Mouse (Mus musculus): Measurements from ENCODE around the gene Gabrg3.

Gene Gabrg3

DNA sequence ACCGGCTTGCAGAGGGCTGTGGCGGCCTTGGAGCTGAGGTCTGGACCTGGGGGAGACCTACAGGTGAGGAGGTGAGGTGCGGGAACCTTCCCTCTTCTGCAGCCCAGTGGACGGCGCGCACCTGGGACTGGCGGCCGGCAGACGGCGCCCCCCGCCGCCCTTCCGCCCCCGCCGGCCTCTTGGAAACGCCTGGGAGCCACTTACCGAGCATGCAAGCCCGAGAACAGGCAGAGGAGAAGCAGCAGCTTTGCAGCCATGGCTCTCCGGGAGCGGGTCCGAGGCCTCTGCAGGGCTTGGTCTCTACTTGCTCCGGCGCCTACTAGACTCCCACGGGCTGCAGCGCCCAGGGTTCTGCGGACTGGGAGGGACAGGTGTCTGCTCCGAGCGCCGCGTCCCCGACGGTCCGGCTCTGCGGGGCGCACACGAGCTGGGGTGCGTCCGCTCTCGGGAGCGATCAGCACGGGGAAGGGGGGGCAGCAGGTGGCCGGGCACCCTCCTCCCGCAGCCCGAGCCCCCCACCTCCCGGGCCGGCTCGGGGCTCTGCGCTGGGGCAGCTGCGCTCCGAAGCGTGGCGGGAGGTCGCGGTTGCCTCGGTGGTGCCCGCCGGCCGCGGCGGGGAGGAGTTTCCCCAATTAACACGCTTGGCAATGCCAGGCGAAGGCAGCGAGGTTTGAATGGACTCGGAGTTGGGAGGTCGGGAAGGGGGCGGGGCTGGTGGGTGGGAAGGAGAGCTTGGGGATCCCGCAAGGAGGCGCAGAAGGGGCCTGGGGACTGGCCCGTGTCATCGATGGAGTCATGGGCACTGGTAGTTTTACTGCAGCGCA lies at the start of gene Gabrg3:
Gabrg3 (minus strand) TSS at position 672 of the 824 bp plus-strand sequence.
- peak; percentile 36 for DNase-seq (ENCODE audit: low read depth, low spot score)

GRCm38 (mm10) chr7:57422675-57423074 lies 35.7 kb upstream of the Gabrg3 start:
- DNase-seq (ENCODE audit: low read depth, low spot score), result no peak

DNA sequence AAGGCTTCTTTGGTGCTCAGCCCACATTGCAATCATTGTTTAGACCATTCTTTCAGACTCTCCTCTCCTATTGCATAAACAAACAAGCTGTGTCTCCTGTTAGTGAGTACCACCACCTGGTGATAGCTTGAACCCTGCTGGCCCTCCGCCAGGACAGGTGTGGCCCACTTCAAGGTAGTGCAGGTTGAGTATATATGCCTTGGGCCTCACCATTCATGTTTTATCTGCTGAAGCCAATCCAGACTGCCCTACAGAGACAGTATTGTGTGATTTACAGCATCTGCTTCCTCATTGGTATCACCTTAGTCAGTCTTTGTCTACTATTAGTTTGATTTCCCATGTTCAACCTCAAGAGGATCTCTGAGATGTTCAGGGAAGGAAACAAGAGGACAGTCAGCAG lies 34.1 kb upstream of the Gabrg3 start:
- no peak for DNase-seq (ENCODE audit: low read depth, low spot score)

DNA sequence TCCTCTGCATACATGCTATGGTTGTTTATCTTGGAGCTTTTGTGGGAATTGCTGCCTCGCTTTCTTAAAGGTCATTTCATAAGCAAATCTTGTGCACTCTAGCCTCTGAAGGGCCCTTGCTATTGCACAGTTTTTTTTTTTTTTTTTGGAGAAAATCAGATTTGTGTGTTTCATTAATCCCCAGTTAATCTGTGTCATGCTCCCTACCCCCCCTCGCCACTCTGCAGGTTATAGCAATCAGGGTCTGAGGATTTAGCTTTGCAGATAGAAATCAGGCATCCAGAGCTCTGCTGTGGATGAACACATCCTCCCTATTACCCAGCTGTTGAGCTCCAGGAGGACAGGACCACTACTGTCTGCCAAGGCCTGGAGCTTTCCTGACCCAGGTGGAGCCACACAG lies 32.4 kb upstream of the Gabrg3 start, which contains the start of gene Gabrb3:
Gabrb3 (plus strand) TSS at position 301 of the 400 bp plus-strand sequence.
- DNase-seq (ENCODE audit: low read depth, low spot score), result no peak

DNA sequence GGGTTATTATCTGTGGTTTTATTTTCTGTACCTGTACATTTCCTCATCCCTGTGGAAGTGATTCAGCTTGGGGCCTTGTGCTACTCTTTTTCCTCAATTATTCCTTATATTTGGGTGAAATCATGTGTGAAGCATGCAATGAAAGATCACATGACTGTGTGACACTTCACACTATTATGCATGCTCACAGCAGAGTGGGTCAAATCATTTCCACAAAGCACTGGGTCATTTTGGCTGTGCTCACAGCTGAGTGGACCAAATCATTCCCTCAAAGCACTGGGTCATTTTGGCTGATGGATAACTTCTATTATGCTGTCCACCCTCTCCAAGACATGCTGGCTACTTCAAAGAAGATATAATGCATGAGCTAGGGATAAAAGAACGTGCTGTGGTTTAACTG lies 25.9 kb upstream of the Gabrg3 start:
- DNase-seq (ENCODE audit: low read depth, low spot score), result no peak

DNA sequence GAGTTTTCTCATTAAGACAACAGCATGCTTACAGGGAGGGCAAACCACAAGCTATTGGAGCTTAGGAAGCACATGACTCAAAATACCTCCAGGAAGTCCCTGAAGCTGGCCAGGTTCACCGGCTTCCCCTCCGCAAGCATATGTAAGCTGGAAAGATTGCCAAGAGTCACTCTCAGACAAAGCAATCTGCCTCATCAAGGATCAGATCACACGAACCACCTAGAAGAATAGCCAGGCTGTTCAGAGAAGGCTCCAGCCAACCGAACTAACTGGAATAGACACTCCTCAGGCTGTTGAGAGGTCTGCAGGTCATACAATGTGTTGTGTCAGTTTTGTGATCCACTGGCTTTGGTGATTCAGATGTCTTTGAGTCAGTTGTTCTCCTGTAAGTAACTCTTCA lies 24.2 kb upstream of the Gabrg3 start:
- no peak for DNase-seq (ENCODE audit: low read depth, low spot score)

GRCm38 (mm10) chr7:57393551-57393950 lies 6.6 kb upstream of the Gabrg3 start:
- no peak for DNase-seq (ENCODE audit: low read depth, low spot score)

- no peak for DNase-seq (ENCODE audit: low read depth, low spot score)
Observed at GRCm38 (mm10) chr7:57390046-57390445, 3.1 kb upstream of the Gabrg3 start.

GRCm38 (mm10) chr7:57387341-57387654 lies 310 bp upstream of the Gabrg3 start:
- DNase-seq (ENCODE audit: low read depth, low spot score), result no peak

DNA sequence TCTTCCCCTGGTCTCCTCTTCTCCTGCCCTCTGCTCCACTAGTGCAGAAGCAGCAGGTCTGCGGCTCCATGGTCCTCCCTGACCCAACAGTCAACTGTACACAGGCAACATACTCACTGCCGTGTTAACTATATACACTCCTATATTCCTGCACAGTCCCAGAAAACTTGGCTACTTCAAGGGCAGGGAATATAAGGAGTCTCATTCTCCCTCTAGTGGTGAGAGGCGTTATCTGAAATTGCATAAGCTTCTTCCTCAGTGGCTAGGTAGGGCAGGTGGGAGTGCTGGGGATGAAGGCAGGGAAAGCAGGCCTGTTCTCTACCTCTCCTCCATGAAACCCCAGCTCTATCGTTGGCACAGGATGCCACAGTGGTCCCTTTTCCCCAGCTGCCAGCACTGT lies 2.9 kb downstream of the Gabrg3 start:
- peak; percentile 74 for DNase-seq (ENCODE audit: low read depth, low spot score)

DNA sequence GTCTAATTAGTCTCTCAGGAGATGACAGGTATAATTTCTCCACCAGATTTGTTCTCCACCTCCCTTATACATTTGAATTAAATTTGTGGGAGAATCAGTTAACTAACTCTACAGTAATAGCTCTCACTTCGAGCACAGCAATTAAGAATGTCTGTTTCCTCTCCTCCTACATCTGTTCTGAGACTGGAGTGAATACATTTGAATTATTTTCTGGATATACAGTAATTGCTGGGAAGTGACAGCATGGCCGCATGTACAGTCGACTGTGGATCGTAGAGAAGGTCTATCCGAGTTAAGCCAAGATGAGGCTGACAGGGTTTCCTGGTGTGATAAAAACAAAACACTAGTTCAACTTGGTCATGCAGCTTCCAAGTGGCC lies 21.0 kb downstream of the Gabrg3 start:
- no peak for DNase-seq (ENCODE audit: low read depth, low spot score)

GRCm38 (mm10) chr7:57365134-57366012 lies 21.6 kb downstream of the Gabrg3 start:
- no peak for DNase-seq (ENCODE audit: low read depth, low spot score)

- no peak for DNase-seq (ENCODE audit: low read depth, low spot score)
Observed at GRCm38 (mm10) chr7:57363812-57364211, 23.2 kb downstream of the Gabrg3 start.

DNA sequence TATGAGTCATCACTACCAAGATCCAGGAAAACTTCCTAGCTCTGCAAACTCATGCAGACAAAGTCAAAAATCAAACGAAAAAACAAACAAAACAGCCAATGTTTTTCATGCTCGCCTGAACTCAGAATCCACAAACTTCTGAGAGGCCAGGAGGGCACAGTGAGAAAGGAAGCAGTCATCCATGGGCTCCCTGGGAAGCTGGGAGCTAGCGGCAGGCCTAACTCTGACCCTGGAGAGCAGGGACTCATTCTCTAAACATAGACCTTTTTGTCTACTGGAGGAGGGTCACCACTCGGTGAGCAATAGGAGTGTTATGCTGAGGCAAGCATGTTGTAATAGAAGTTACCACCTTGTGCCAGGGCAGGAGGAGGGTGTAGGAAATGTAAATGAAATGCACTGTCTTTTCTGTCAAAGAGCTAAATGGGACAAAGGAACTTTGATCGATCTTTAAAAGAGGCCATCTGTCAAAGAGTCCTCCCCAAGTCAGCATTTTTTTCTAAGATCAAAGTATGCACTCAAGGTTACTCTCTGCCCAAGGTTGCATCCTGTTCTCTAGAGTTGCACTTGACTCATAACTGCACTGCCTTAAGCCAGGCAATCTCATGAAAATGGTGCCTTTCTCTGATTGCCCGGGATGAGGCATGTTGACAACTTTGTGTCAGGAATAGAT lies 29.0 kb downstream of the Gabrg3 start:
- DNase-seq (ENCODE audit: low read depth, low spot score), result no peak

- DNase-seq (ENCODE audit: low read depth, low spot score), result no peak
Observed at GRCm38 (mm10) chr7:57356565-57357301, 30.3 kb downstream of the Gabrg3 start.

DNA sequence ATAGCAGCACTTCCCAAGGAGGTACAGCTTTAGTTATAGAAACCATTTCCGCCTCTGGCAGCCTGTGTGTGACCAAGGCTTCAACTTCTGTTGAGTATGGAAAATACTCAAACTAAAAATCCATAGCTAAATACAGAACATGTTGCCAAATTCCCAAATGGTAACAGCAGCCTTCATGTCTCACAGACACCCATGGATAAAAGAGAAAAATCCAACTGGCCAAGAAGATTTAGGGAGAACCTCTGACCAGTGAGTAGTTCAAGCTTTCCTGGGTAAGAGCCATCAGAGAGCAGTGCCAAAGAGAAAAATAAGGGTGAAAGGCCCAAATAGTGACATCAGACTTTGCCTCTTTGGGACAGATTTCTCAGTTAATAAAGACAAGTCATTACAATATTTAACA lies 38.2 kb downstream of the Gabrg3 start:
- no peak for DNase-seq (ENCODE audit: low read depth, low spot score)

- DNase-seq (ENCODE audit: low read depth, low spot score), result no peak
Observed at GRCm38 (mm10) chr7:57341910-57342309, 45.1 kb downstream of the Gabrg3 start.

GRCm38 (mm10) chr7:57331211-57331610 lies 55.8 kb downstream of the Gabrg3 start:
- no peak for DNase-seq (ENCODE audit: low read depth, low spot score)

GRCm38 (mm10) chr7:57330240-57330639 lies 56.7 kb downstream of the Gabrg3 start:
- DNase-seq (ENCODE audit: low read depth, low spot score), result no peak

DNA sequence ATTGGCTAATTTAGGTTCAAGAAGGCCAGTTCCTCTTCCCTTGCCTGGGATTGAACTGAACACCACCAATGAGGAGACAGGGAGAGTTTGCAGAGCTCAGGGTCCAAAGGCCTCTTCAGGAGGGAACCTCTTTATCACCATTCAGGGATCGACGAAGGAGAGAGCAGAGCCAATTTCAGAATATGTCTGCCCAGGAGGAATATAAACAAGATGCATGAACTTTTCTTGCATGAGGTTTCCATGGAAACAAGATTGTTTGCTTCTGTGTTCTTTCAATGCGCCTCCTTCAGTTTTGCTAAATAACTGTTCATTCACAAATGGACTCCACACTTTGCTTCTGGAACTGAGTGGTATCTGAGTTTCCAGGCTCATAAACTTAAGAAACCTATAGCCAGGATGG lies 62.5 kb downstream of the Gabrg3 start:
- no peak for DNase-seq (ENCODE audit: low read depth, low spot score)

DNA sequence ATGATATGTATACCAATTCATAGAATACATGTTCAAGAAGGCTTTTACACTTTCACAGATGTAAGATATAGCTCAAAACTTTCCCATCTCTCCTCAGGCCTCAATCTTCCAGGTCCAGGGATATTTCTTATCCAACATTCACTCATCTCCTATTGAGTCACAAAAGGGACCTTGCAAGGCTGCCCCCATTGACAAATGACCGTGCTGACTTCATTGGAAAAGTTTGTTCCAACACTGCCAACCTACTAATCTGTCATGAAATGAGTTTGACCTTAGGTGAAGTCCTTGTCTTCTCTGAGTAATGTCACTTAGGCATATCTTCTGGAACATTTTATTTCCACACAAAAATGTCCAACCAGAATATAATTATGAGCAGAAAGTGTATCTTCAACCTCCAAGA lies 64.9 kb downstream of the Gabrg3 start:
- DNase-seq (ENCODE audit: low read depth, low spot score), result no peak

DNA sequence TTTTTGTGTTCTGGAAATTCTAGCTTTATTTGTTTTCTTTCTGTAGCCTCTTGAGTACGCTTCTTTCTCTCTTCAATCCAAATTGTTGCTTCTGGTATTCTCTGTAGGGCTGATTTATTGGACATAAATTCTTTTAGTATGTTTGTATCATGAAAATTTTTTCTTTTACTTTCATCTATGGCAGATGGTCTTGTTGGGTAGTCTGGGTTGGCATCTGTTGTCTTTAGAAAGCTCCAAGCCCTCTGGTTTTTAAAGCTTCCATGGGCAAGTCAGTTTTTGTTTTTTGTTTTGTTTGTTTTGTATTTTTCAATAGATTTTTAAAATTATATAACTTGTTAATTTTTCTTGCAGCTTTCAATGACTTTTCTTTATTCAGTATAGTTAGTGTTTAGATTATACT lies 72.0 kb downstream of the Gabrg3 start:
- no peak for DNase-seq (ENCODE audit: low read depth, low spot score)
